Mouse (Mus musculus) C2C12 (cell line): ENCODE data around the gene Foxn1.

ENCODE experiments used
- CEBPB ChIP-seq: IDR thresholded peaks from one replicate; pipeline ENCODE4 v1.6.1; 2011; ENCODE audit warnings: low read depth, mild to moderate bottlenecking, control low read depth, moderate library complexity
- CTCF ChIP-seq: IDR thresholded peaks from one replicate; pipeline ENCODE4 v1.5.1; 2011; ENCODE audit not compliant: control insufficient read depth, insufficient read depth, insufficient read length
- MAX ChIP-seq: IDR thresholded peaks from one replicate; pipeline ENCODE4 v1.6.1; 2011; ENCODE audit warnings: mild to moderate bottlenecking, control low read depth
- MYOD1 ChIP-seq: IDR thresholded peaks from one replicate; pipeline ENCODE4 v1.6.1; 2011; ENCODE audit warnings: low read depth; ENCODE audit not compliant: control insufficient read depth, insufficient read length
- USF1 ChIP-seq: IDR thresholded peaks from one replicate; pipeline ENCODE4 v1.6.1; 2011; ENCODE audit warnings: low read depth, mild to moderate bottlenecking, control low read depth, moderate library complexity

GRCm38 (mm10) chr11:78332676-78333075 lies 53.7 kb downstream of the Foxn1 start:
- no peak for TF ChIP-seq CTCF
- no peak for TF ChIP-seq USF1
- TF ChIP-seq CEBPB: no peak
- TF ChIP-seq MYOD1: no peak
- TF ChIP-seq MAX: no peak
